Mouse (Mus musculus) CH12.LX (cell line): ENCODE measurements around the gene C2cd3. TPM values are rescaled to one million over a fixed set of nuclear protein-coding genes. Genes with fewer than 3 reads are reported as not detected.

ENCODE experiments used
- DNase-seq: peaks from one replicate; pipeline ENCODE4 v3.0.0-alpha.2; 2013; ENCODE audit errors: extremely low read depth
- H3K27ac ChIP-seq: 2 replicates; pipeline ENCODE4 v1.5.1; 2012; ENCODE audit warnings: low read depth, mild to moderate bottlenecking, control low read depth, moderate library complexity; ENCODE audit not compliant: insufficient read depth
- H3K27me3 ChIP-seq: replicated peaks from 2 replicates; pipeline ENCODE3; 2012; ENCODE audit warnings: inconsistent platforms
- H3K36me3 ChIP-seq, 2 experiments: replicated peaks in 1 of 2; 2 replicates each; pipeline versions ENCODE3 to v1.6.1; 2012; ENCODE audit warnings: inconsistent platforms in 1 of 2, low read length in 1 of 2, mild to moderate bottlenecking in 1 of 2, mixed read lengths in 1 of 2, moderate library complexity in 1 of 2; ENCODE audit not compliant: control insufficient read depth in 1 of 2, insufficient read depth in 1 of 2
- H3K4me1 ChIP-seq, 2 experiments: 2 replicates each; pipeline ENCODE4 v1.6.1; 2012; ENCODE audit warnings: inconsistent platforms in 1 of 2, moderate library complexity in 1 of 2; ENCODE audit not compliant: insufficient read depth in 2 of 2, control insufficient read depth in 1 of 2
- H3K4me2 ChIP-seq: 2 replicates; pipeline ENCODE4 v1.6.1; 2012; ENCODE audit warnings: low read depth, mild to moderate bottlenecking, control low read depth; ENCODE audit not compliant: poor library complexity, insufficient read depth, severe bottlenecking
- H3K4me3 ChIP-seq, 3 experiments: fragments of 150-350 bp in 1 of 3; sonication (generic) in 1 of 3; replicated peaks in 1 of 3; 2 replicates each; pipeline versions ENCODE3 to v1.5.1; 2011 to 2012; ENCODE audit warnings: low read depth in 2 of 3, low read length in 2 of 3, mild to moderate bottlenecking in 2 of 3, moderate library complexity in 2 of 3, control low read depth in 1 of 3, improper control_type of control experiment in 1 of 3, inconsistent platforms in 1 of 3, mixed read lengths in 1 of 3; ENCODE audit not compliant: poor library complexity in 1 of 3
- H3K79me2 ChIP-seq: replicated peaks from 2 replicates; pipeline ENCODE4 v1.6.1; 2012; ENCODE audit warnings: mild to moderate bottlenecking, moderate library complexity; ENCODE audit not compliant: control insufficient read depth, poor library complexity, insufficient read depth, severe bottlenecking; ENCODE audit errors: extremely low read depth
- H3K9ac ChIP-seq: 2 replicates; pipeline ENCODE4 v1.6.1; 2012; ENCODE audit warnings: low read depth, mild to moderate bottlenecking, control low read depth, moderate library complexity; ENCODE audit not compliant: insufficient read depth
- H3K9me3 ChIP-seq: replicated peaks from 2 replicates; pipeline ENCODE3; 2012; ENCODE audit warnings: low read length, inconsistent platforms, mixed read lengths
- CTCF ChIP-seq, 2 experiments: IDR thresholded peaks in 1 of 2; conservative IDR thresholded peaks in 1 of 2; 2 replicates each; pipeline ENCODE4 v1.5.1; 2011 to 2012; ENCODE audit warnings: low read depth in 2 of 2, low read length in 2 of 2, improper control_type of control experiment in 1 of 2, inconsistent platforms in 1 of 2, mild to moderate bottlenecking in 1 of 2, moderate library complexity in 1 of 2
- ETS1 ChIP-seq: conservative IDR thresholded peaks from 2 replicates; pipeline ENCODE4 v1.6.1; 2012; ENCODE audit warnings: low read depth, mild to moderate bottlenecking, inconsistent platforms, low read length, improper control_type of control experiment, moderate library complexity
- GABPA ChIP-seq: IDR thresholded peaks from 2 replicates; pipeline ENCODE4 v1.6.1; 2012; ENCODE audit warnings: low read depth, low read length, improper control_type of control experiment, inconsistent platforms; ENCODE audit not compliant: insufficient replicate concordance
- HCFC1 ChIP-seq: IDR thresholded peaks from 2 replicates; pipeline ENCODE4 v1.6.1; 2012; ENCODE audit warnings: low read depth, mild to moderate bottlenecking, inconsistent platforms, low read length, improper control_type of control experiment
- JUN ChIP-seq: IDR thresholded peaks from 2 replicates; pipeline ENCODE4 v1.6.1; 2011; ENCODE audit warnings: low read depth, mild to moderate bottlenecking, low read length, improper control_type of control experiment, moderate library complexity; ENCODE audit not compliant: insufficient read depth
- JUND ChIP-seq: conservative IDR thresholded peaks from 2 replicates; pipeline ENCODE4 v1.6.1; 2011; ENCODE audit warnings: low read depth, low read length, improper control_type of control experiment
- KAT2A ChIP-seq: IDR thresholded peaks from 2 replicates; pipeline ENCODE4 v1.6.1; 2012; ENCODE audit warnings: low read length, improper control_type of control experiment, inconsistent platforms; ENCODE audit not compliant: insufficient replicate concordance
- MAFK ChIP-seq: IDR thresholded peaks from 2 replicates; pipeline ENCODE4 v1.6.1; 2011; ENCODE audit warnings: low read length, improper control_type of control experiment; ENCODE audit not compliant: insufficient replicate concordance
- MAX ChIP-seq: IDR thresholded peaks from 2 replicates; pipeline ENCODE4 v1.6.1; 2011; ENCODE audit warnings: low read length, improper control_type of control experiment
- NELFE ChIP-seq: IDR thresholded peaks from 2 replicates; pipeline ENCODE4 v1.6.1; 2011; ENCODE audit warnings: low read depth, low read length, improper control_type of control experiment
- POLR2A ChIP-seq: IDR thresholded peaks from 2 replicates; pipeline ENCODE4 v1.6.1; 2011; ENCODE audit warnings: low read depth, mild to moderate bottlenecking, improper control_type of control experiment, low read length
- POLR2AphosphoS2 ChIP-seq: IDR thresholded peaks from 2 replicates; pipeline ENCODE4 v1.6.1; 2011; ENCODE audit warnings: low read depth, low read length, improper control_type of control experiment
- RCOR1 ChIP-seq: conservative IDR thresholded peaks from 2 replicates; pipeline ENCODE4 v1.6.1; 2012; ENCODE audit warnings: low read depth, mild to moderate bottlenecking, inconsistent platforms, low read length, improper control_type of control experiment
- SIN3A ChIP-seq: IDR thresholded peaks from 2 replicates; pipeline ENCODE4 v1.6.1; 2012; ENCODE audit warnings: low read length, improper control_type of control experiment, inconsistent platforms
- SMC3 ChIP-seq: IDR thresholded peaks from 2 replicates; pipeline ENCODE4 v1.6.1; 2011; ENCODE audit warnings: low read depth, low read length, improper control_type of control experiment
- TBP ChIP-seq: conservative IDR thresholded peaks from 2 replicates; pipeline ENCODE4 v1.6.1; 2011; ENCODE audit warnings: low read depth, low read length, improper control_type of control experiment
- TCF12 ChIP-seq: IDR thresholded peaks from 2 replicates; pipeline ENCODE4 v1.6.1; 2014; ENCODE audit warnings: low read depth, mild to moderate bottlenecking, inconsistent platforms, low read length, improper control_type of control experiment
- UBTF ChIP-seq: IDR thresholded peaks from 2 replicates; pipeline ENCODE4 v1.6.1; 2012; ENCODE audit warnings: low read depth, mild to moderate bottlenecking, inconsistent platforms, low read length, improper control_type of control experiment, moderate library complexity
- USF1 ChIP-seq: IDR thresholded peaks from 2 replicates; pipeline ENCODE4 v1.6.1; 2014; ENCODE audit warnings: low read depth, mild to moderate bottlenecking, inconsistent platforms, low read length, improper control_type of control experiment
- ZC3H11A ChIP-seq: IDR thresholded peaks from 2 replicates; pipeline ENCODE4 v1.6.1; 2012; ENCODE audit warnings: low read depth, mild to moderate bottlenecking, inconsistent platforms, low read length, improper control_type of control experiment
- ZKSCAN1 ChIP-seq: IDR thresholded peaks from 2 replicates; pipeline ENCODE4 v1.6.1; 2012; ENCODE audit warnings: low read depth, inconsistent platforms, low read length, improper control_type of control experiment, borderline replicate concordance
- dilution Hi-C: fragments of 300-500 bp; cut with MboI; formaldehyde crosslinking; loops from 2 replicates; pipeline ENCODE4 v1.14.3; 2020; ENCODE audit warnings: low sequenced_read_pairs; ENCODE audit not compliant: extremely low pct_unique_long_range_greater_than_20kb, extremely low pct_ligation_motif_present
- in situ Hi-C: fragments of 300-500 bp; cut with MboI; formaldehyde crosslinking; loops from 3 replicates; pipeline ENCODE4 v1.14.3; 2019; ENCODE audit warnings: low sequenced_read_pairs, low pct_ligation_motif_present, low pct_unique_long_range_greater_than_20kb, mixed read lengths
- polyA plus RNA-seq: library from polyadenylated mRNA; unstranded; fragments of >175 nt; gene quantifications from 2 replicates; pipeline ENCODE4 v1.2.1, GENCODE M21; 2012; ENCODE audit warnings: low read depth; ENCODE audit not compliant: insufficient read length
- total RNA-seq, 2 experiments: library from RNA; depleted of rRNA; stranded (reverse); fragments of 300-350 nt in 1 of 2; fragments of >200 nt in 1 of 2; gene quantifications; 2 replicates each; pipeline ENCODE4 v1.2.3; 2012 to 2014

C2cd3 gene
- total and polyA plus RNA-seq, 3 experiments = 11.7 to 25.0 (median 16.7) TPM

DNA sequence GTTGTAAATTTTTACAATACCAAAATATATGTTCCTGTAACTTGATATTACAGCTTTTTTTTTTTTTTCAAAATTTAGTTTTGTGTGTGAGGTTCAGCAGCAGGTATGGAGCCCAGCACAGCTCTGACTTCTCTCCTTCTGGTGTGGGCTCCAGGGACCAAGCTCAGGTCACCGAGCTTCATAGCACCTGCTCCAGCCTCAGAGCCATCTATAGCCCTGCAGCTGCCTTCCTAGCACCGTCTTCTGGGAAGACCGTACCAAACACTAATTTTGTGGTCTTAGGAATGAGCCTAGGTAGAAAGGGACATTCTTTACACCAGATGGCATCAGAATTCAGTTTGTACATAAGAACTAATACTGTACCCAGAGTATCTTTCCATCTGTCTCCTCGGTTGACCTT, 36.7 kb downstream of the C2cd3 start:
- Histone ChIP-seq H3K27ac (no peak overlapping the region), H3K4me3 (no peak overlapping the region), H3K9ac (no peak overlapping the region), H3K36me3 (peaks cover 63 to 94% of the 10 kb centered on the region in 2 experiments), H3K27me3 (no peaks in the 10 kb centered on the region), H3K79me2 (no peaks in the 10 kb centered on the region), H3K9me3 (no peaks in the 10 kb centered on the region), H3K4me2 (no peak overlapping the region), H3K4me1 (no peaks in the 10 kb centered on the region)
- dilution Hi-C loops (no loop called here), in situ Hi-C loops (no loop called here)
- no peak for TF ChIP-seq CTCF (conservative IDR thresholded peaks at IDR 0.05 in 1 of 2, IDR thresholded peaks at IDR 0.05 in 1 of 2; ENCODE audit: low read depth in 2 of 2, low read length in 2 of 2)
- no peak for TF ChIP-seq NELFE
- TF ChIP-seq SIN3A = no peak
- no peak for TF ChIP-seq TCF12
- no peak for TF ChIP-seq RCOR1
- TF ChIP-seq UBTF = no peak
- TF ChIP-seq SMC3 = no peak
- TF ChIP-seq MAFK = no peak
- TF ChIP-seq ZC3H11A = no peak
- no peak for TF ChIP-seq HCFC1
- TF ChIP-seq JUN = no peak
- no peak for TF ChIP-seq POLR2AphosphoS2
- no peak for TF ChIP-seq KAT2A
- TF ChIP-seq GABPA = no peak
- no peak for TF ChIP-seq MAX
- no peak for DNase-seq

DNA sequence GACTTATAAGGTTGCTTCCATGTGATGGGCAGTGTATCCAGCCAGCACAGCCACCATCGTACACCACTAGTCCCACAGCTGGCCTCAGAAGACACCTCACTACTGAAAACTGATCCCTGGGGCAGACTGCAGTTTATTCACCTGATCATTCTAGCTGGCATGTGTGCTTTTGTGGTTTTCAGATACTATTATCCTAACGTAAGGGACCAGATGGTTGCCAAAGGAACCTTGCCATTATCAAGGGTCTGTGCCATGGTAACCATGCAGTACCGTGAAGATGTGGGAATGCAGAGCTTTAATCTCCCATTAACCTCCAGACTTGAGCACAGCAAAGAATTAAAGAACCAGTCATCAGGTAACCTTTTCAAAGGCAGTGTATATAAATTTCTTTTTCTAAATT, 53.8 kb downstream of the C2cd3 start:
- no peaks in the 10 kb centered on the region for H3K27me3 ChIP-seq
- no peaks in the 10 kb centered on the region for H3K79me2 ChIP-seq
- TF ChIP-seq TBP (no peak), ZKSCAN1 (no peak), SIN3A (no peak), ETS1 (no peak), POLR2A (no peak), JUND (no peak), TCF12 (no peak), KAT2A (no peak), SMC3 (no peak), USF1 (no peak), HCFC1 (no peak)
- H3K9ac ChIP-seq = no peak overlapping the region
- H3K4me1 ChIP-seq = peaks cover 0 to 8% of the 10 kb centered on the region in 2 experiments; a peak in 1 of 4 replicates
- H3K9me3 ChIP-seq = no peaks in the 10 kb centered on the region
- no peak overlapping the region for H3K4me2 ChIP-seq
- no peak overlapping the region for H3K4me3 ChIP-seq
- no peak for DNase-seq
- no peak overlapping the region for H3K27ac ChIP-seq
- in situ Hi-C loops = no loop called here
- peaks cover 66 to 84% of the 10 kb centered on the region in 2 experiments for H3K36me3 ChIP-seq
- dilution Hi-C loops = no loop called here
